Mouse (Mus musculus) G1E-ER4 (cell line): Measurements from ENCODE around the gene Inpp5a. TPM values are rescaled to one million over a fixed set of nuclear protein-coding genes. Genes with fewer than 3 reads are reported as not detected.

ENCODE experiments used
- GATA1 ChIP-seq: IDR thresholded peaks from one replicate; pipeline ENCODE4 v1.8.0; 2012; ENCODE audit warnings: low read length, inconsistent platforms
- polyA plus RNA-seq: library from polyadenylated mRNA; stranded (reverse); fragments of >175 nt; gene quantifications from 2 replicates; pipeline ENCODE4 v1.2.3, GENCODE M21; 2012

The Inpp5a gene
- polyA plus RNA-seq, 1 experiment, result not detected

GRCm38 (mm10) chr7:139576064-139576686, 187.3 kb downstream of the Inpp5a start:
- TF ChIP-seq GATA1, result no peak

- TF ChIP-seq GATA1, result no peak
Measured at GRCm38 (mm10) chr7:139579261-139579905, 190.5 kb downstream of the Inpp5a start.

DNA sequence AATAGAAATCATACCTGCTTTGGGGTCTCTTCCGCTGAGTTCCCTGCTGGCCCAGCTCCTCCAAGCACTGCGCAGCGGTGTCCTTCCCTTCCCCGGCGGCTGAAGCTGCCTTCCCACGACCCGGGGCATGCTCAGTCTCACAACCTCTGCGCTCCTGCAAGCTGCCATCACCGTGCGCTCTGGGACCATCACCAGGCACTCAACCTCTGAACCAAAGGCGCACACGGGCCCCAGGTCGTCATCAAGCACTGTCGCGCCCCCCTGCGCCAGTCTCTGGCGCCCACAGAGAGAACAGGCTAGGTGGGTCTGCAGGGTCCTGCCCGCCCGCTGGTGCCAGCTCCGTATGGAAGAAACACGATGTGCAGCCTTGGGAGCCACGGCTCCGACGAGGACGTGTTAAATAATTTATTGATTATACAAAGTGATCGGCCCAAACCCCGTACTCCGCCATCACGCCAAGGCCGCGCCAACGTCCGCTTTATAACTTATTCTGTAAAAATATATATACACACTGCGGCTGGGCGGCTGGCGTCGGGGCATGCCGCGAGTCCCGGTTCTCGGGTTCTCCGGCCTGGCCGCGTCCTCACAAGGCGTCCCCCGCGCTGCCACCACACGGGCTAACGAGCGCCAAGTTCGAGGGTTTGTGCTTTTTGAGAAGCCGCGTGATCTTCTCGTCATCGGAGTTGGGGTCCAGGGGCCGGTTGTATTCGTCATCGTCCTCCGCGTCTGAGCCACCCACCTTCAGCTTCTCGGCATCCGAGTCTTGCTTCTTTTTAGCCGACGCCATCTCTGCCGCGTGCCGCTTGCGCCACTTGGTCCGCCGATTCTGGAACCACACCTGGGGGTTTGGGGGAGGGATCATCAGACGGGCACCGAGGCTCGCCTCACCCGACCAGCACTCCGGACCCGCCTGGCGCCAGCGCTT, 192.2 kb downstream of the Inpp5a start:
- no peak for TF ChIP-seq GATA1

GRCm38 (mm10) chr7:139581801-139582571, 193.1 kb downstream of the Inpp5a start:
- TF ChIP-seq GATA1, result no peak

- no peak for TF ChIP-seq GATA1
Measured at GRCm38 (mm10) chr7:139582595-139582994, 193.7 kb downstream of the Inpp5a start, which contains the start of gene Nkx6-2. Nkx6-2 (minus strand) TSS chr7:139582797.

DNA sequence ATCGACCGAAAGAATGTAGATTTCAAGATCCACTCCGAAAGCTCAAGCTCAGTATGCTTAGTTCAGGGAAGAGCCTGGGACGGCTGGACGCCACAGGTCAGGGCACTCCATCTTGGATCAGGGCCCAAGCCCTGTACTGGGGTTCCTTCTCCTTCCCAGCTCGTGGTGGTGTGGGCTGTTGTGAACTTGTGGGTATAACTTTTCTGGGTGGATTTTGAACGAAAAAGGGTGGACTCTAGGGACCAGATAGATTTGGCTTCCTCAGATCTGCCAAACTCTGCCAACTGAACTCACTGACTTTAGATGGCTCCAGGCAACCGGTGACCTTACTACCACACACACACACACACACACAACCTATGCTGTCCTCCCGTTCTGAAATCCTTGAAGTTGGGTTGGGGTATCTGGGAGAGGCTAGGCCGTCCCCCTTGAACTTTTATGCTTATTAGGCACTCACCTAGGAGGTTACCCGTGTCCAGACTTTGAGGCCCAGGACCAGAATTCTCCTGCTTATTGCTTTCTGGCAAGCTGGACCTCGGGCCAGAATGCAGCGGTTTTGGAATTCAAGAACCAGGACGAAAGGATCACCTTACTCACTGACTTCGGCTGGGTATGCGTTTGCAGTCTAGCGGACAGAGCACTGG, 194.3 kb downstream of the Inpp5a start:
- TF ChIP-seq GATA1, result no peak

GRCm38 (mm10) chr7:139584221-139585175, 195.6 kb downstream of the Inpp5a start:
- TF ChIP-seq GATA1, result no peak

DNA sequence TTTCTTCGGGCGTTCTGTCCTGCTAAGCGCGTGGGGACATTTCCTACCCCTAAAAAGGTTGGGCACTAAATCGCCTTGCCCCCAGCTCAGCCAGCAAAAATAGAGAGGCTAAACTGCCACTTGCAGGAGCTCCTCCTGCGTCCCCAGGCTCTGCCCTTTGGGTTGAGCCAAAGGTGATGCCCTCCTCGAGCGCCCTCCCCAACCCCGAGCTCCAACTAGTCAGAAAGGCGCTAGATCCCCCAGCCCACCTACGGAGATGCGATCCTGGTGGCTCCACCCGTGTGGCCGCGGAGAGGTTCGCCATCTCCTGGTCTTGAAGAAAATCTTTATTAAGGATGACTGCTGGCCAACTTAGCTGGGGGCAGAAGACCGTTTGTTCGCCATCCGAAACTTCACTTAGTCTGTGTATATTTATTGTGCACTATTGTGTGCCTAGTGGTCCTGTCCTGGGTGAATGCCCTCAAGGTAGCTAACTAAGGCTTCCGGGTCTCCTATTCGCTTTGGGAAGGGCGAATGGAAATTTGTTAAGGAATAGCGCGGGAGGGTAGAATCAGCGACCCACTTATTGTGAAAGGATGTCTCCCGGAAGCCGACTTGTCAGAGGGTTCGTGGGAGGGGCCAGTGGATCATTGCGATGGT, 196.4 kb downstream of the Inpp5a start:
- no peak for TF ChIP-seq GATA1

DNA sequence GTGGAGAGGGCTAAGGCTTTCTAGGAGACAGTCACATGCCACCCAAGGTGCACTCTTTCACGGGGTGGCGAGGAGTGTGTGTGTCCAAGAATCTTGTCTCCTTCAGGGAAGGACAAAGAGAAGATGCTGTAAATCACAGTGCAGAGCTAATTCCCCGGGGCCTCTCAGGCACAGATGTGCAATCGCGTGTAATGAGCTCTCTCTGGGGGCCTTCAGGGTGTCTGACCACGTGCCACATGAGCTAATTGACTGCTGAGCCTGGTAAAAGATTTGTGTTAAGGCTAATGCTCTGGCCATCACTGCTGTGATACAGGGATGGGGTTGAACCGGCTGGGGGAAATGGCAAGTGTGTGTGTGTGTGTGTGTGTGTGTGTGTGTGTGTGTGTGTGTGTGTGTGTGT, 199.0 kb downstream of the Inpp5a start:
- no peak for TF ChIP-seq GATA1

- TF ChIP-seq GATA1, result no peak
Measured at GRCm38 (mm10) chr7:139590302-139590701, 201.4 kb downstream of the Inpp5a start.

DNA sequence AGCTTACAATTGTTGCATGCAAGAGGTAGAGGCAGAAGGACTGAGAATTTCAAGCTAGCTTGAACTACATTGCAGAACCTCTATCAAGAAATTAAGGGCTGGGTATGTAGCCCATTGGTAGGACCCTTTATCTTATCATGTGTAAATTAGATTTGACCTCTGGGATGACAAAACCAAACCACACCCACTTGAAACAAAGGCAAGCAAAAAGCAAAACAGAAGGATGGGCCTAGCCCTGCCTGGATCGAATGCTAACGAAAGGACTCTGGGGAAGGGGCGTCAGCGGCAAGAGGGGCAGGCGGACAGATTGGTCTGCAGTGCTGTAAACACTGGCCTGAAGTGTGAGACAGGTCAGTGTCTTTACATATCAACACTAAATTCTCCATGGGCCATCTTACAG, 202.4 kb downstream of the Inpp5a start:
- no peak for TF ChIP-seq GATA1

DNA sequence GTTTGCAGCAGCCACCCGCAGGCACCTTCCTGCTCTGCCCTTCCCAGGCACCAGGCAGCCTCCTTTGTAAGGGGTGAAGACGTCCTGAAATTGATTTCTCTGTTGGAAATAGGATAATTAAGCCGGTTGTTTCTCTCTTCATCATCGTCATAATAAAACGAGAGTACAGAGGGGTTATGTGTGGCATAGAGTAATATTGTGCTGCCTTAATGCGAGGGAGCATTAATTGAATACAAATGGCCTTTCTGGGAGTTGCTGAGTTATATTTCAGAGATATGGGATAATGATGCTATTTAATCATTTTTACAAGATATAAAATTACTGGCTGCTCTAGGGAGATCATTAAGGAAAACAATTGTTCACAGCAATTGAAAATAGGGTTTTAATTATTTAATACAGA, 206.4 kb downstream of the Inpp5a start:
- no peak for TF ChIP-seq GATA1

DNA sequence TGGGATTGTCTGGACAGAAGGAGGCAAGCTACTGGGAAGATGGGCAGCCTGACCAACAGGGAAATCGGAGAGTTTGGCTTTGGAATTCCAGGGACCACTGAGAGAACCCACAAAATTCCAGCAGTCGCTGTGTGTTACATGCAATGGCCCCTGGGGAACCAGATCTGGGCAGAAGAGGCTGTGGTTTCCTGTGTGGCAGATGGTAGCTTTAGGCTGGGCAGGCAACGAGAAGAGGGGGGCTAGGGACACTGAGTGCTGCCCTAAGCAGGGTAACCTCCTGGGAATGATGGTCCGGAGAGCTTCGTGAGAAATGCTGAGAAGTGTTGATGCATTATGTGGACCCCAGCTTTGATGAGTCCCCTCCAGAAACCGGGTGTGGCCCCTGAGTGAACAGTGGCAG, 207.0 kb downstream of the Inpp5a start:
- TF ChIP-seq GATA1, result no peak
